Mouse (Mus musculus) hindbrain, embryonic 11.5 days (tissue): Measurements from ENCODE around the gene Diexf. TPM values are rescaled to one million over a fixed set of nuclear protein-coding genes. Genes with fewer than 3 reads are reported as not detected.

ENCODE experiments used
- ATAC-seq: fragments of 200-750 bp; cut with Nextera tagmentation; 2 replicates; pipeline ENCODE4 v1.8.0; 2017; ENCODE audit warnings: mild to moderate bottlenecking, moderate TSS enrichment, moderate library complexity; ENCODE audit not compliant: low FRiP score
- DNase-seq: peaks from one replicate; pipeline ENCODE4 v3.0.0-alpha.2; 2015; ENCODE audit warnings: low spot score
- H3K27ac ChIP-seq: fragments of 300-500 bp; sonication (generic); 2 replicates; pipeline ENCODE4 v1.5.1; 2014; ENCODE audit warnings: mild to moderate bottlenecking, low read depth, low read length
- H3K27me3 ChIP-seq: fragments of 300-500 bp; sonication (generic); 2 replicates; pipeline ENCODE4 v1.6.1; 2014; ENCODE audit warnings: mild to moderate bottlenecking, low read length, moderate library complexity, mixed read lengths; ENCODE audit not compliant: control insufficient read depth, insufficient read depth
- H3K36me3 ChIP-seq: fragments of 300-500 bp; sonication (generic); 2 replicates; pipeline ENCODE4 v1.6.1; 2014; ENCODE audit warnings: mild to moderate bottlenecking, low read length, moderate library complexity, mixed read lengths; ENCODE audit not compliant: control insufficient read depth, insufficient read depth
- H3K4me1 ChIP-seq: fragments of 300-500 bp; sonication (generic); replicated peaks from 2 replicates; pipeline ENCODE4 v1.6.1; 2014; ENCODE audit warnings: low read length, mixed read lengths; ENCODE audit not compliant: control insufficient read depth, insufficient read depth
- H3K4me2 ChIP-seq: fragments of 300-500 bp; sonication (generic); replicated peaks from 2 replicates; pipeline ENCODE4 v1.6.1; 2014; ENCODE audit warnings: mild to moderate bottlenecking, low read depth, low read length
- H3K4me3 ChIP-seq: fragments of 300-500 bp; sonication (generic); 2 replicates; pipeline ENCODE4 v1.5.1; 2014; ENCODE audit warnings: low read depth, low read length
- H3K9ac ChIP-seq: fragments of 300-500 bp; sonication (generic); 2 replicates; pipeline ENCODE4 v1.6.1; 2014; ENCODE audit warnings: low read depth, low read length
- H3K9me3 ChIP-seq: fragments of 300-500 bp; sonication (generic); 2 replicates; pipeline ENCODE4 v1.6.1; 2016; ENCODE audit warnings: low read length; ENCODE audit not compliant: control insufficient read depth
- WGBS: fragments of 180-500 bp; shearing (Covaris S2); extraction: QIAGEN DNeasy Blood & Tissue Kit; methylation state at CpG from one replicate; pipeline ENCODE4 v1.1.7; 2014; 5-methylcytosine and 5-hydroxymethylcytosine counted together
- polyA plus RNA-seq: library from polyadenylated mRNA; unstranded; fragments of >200 nt; fragmentation: Nextera tagmentation; extraction: Ambion mirVana; gene quantifications from 2 replicates; pipeline ENCODE4 v1.2.1, GENCODE M21; 2014

Diexf gene
- polyA plus RNA-seq, 1 experiment from 2014 or later, result 11.5 TPM

DNA sequence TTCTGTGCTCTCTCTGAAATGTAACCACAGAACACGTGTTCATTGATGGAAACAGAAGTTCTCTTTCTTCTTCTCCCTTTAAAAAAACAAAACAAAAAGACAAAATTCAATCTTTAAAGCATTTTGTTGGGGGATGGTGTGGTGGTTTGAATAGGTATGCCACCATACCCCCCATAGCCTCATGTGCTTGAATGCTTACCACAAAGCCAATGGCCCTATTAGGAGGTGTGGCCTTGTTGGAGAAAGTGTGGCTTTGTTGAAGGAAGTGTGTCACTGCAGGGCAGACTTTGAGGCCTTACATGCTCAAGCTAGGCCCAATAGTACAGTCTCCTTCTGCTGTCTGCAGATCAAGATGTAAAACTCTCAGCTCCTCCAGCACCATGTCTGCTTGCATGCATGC is 16.3 kb upstream of the Diexf start:
- Histone ChIP-seq H3K9ac (no peak overlapping the region), H3K4me2 (no peak overlapping the region), H3K27me3 (no peaks in the 10 kb centered on the region), H3K27ac (no peak overlapping the region), H3K9me3 (no peaks in the 10 kb centered on the region), H3K4me3 (no peak overlapping the region), H3K36me3 (no peaks in the 10 kb centered on the region), H3K4me1 (0 out of 2 replicates have a peak, but pooled peaks cover 2% of the 10 kb centered on the region)
- ATAC-seq, result no peak
- 84% methylated on average over 1 of the region's 1 CpGs for WGBS
- no peak for DNase-seq

DNA sequence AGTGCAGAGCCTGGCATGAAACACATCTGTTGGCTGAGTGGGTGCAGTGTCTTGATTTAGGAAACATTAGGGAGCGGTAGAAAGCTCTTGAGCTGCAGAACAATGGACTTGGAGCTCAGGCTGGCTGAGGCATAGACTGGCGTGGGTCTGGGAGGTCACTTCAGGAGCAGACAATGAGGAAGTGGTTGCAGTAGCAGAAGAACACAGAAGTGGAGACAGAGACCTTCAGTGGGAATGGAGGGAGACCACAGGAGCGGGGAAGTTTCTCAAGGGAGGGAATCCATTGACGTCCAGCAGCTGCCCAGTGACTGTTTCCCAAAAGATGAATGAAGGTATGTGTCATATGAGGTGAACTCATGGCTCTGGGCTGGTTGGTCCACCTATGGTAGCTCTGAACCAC is 15.0 kb upstream of the Diexf start:
- WGBS, result 81% methylated on average over 4 of the region's 4 CpGs
- H3K9me3 ChIP-seq, result no peaks in the 10 kb centered on the region

DNA sequence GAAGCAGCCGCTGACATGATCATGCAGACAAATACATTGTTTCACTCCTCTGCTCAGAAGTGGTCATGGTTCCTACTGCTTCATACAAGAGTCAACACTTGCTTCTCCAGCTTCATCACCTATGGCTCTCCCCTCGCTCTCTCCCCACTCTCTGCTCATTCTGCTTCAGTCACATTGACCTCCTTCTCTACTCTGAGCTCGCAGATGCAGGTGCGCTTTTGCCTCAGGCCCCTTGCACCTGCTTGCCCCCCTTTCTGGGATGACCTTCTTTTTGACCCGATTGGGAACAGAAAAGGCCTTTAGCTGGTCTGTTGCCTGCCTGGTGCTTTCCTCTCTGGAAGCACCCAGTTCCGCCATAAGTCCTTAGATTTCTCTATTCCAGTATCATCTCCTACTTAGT is 14.4 kb upstream of the Diexf start:
- no peak overlapping the region for H3K27ac ChIP-seq
- no peaks in the 10 kb centered on the region for H3K4me1 ChIP-seq
- H3K4me3 ChIP-seq, result no peak overlapping the region
- no peak overlapping the region for H3K4me2 ChIP-seq
- DNase-seq, result no peak
- H3K9ac ChIP-seq, result no peak overlapping the region
- H3K27me3 ChIP-seq, result no peaks in the 10 kb centered on the region
- WGBS, result 88% methylated on average over 6 of the region's 6 CpGs
- no peaks in the 10 kb centered on the region for H3K9me3 ChIP-seq
- ATAC-seq, result no peak
- no peaks in the 10 kb centered on the region for H3K36me3 ChIP-seq

More for the DNA sequence above, 15.0 kb upstream of the Diexf start:
- ATAC-seq (no peak), DNase-seq (no peak)
- Histone ChIP-seq H3K4me3 (no peak overlapping the region), H3K36me3 (no peaks in the 10 kb centered on the region), H3K27me3 (no peaks in the 10 kb centered on the region), H3K4me2 (no peak overlapping the region), H3K27ac (no peak overlapping the region), H3K4me1 (no peaks in the 10 kb centered on the region), H3K9ac (no peak overlapping the region)

DNA sequence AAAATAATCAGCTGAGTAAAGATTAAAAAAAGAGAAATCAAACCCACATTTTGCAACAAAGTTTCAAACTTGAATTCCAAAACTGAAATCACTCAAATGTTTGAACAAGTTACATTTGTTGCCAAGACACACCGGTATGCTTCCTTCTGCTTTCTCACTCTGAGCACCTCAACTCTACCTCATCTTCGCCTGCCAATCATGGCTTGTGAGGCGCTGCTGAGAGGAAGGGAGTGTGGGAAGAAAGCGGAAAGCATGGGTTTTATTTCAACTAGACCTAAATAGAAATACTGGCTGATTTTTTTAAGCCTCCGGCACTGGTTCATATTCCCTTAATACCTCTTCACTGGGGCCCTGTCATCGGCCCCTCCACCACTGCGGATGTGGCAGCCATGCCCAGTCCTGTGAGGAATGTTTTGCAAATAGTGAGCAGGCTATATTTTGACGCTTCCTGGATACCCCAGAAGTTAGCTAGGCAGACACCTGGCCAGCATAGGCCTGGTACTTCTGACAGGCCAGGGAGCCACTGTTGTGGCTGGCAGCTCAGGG is 12.5 kb upstream of the Diexf start:
- ATAC-seq (no peak), DNase-seq (no peak)
- H3K27me3 ChIP-seq, result no peaks in the 10 kb centered on the region
- H3K9me3 ChIP-seq, result no peaks in the 10 kb centered on the region
- H3K9ac ChIP-seq, result no peak overlapping the region
- H3K36me3 ChIP-seq, result no peaks in the 10 kb centered on the region
- H3K4me1 ChIP-seq, result no peaks in the 10 kb centered on the region
- 90% methylated on average over 8 of the region's 8 CpGs for WGBS
- no peak overlapping the region for H3K4me2 ChIP-seq
- no peak overlapping the region for H3K27ac ChIP-seq
- no peak overlapping the region for H3K4me3 ChIP-seq

DNA sequence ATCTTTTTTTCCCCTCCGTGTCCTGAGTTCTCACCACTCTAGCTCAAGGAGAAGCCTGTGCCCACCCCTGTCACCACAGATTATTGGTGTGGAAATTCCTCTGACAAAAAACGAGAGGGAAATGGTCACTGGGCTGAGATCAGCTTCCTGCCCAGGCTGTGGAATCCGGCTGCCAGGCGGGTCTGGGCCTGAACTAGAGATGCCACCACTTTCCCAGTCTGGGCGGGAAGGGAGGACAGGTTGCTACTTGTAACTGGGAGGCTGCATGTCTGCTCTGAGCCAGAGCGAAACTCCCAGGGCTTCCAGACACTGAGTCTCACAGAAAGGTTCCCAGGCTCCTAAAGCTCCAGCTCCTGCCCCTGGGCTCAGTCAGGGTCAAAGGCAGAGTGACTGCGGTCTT is 11.0 kb upstream of the Diexf start:
- Histone ChIP-seq H3K4me3 (no peak overlapping the region), H3K4me1 (no peaks in the 10 kb centered on the region), H3K36me3 (no peaks in the 10 kb centered on the region), H3K9ac (no peak overlapping the region), H3K27ac (no peak overlapping the region), H3K9me3 (no peaks in the 10 kb centered on the region), H3K4me2 (no peak overlapping the region), H3K27me3 (no peaks in the 10 kb centered on the region)
- ATAC-seq (no peak), DNase-seq (no peak)
- WGBS, result 77% methylated on average over 7 of the region's 7 CpGs

DNA sequence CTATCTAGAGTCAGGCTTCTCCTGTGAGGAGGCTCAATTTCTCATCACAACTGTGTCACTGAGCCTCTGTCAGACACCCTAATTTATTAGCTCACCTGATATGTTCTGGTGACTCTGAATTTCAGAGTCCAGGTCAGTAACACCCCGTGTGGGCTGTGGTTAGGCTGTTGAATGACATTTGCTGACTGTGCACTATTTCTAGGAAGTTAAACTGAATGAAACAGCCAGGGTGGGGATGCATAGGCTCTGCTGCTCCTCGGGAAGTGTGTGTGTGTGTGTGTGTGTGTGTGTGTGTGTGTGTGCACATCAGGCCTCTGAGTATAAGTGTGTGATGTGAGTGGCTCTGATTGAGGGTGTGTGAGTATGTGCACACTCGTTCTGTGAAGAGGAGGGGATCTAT is 8.6 kb upstream of the Diexf start:
- Histone ChIP-seq H3K9me3 (no peaks in the 10 kb centered on the region), H3K4me1 (no peaks in the 10 kb centered on the region), H3K9ac (no peak overlapping the region), H3K4me2 (no peak overlapping the region), H3K36me3 (no peaks in the 10 kb centered on the region), H3K4me3 (no peak overlapping the region), H3K27me3 (no peaks in the 10 kb centered on the region), H3K27ac (no peak overlapping the region)
- WGBS, result 55% methylated on average over 3 of the region's 3 CpGs
- ATAC-seq (no peak), DNase-seq (no peak)

DNA sequence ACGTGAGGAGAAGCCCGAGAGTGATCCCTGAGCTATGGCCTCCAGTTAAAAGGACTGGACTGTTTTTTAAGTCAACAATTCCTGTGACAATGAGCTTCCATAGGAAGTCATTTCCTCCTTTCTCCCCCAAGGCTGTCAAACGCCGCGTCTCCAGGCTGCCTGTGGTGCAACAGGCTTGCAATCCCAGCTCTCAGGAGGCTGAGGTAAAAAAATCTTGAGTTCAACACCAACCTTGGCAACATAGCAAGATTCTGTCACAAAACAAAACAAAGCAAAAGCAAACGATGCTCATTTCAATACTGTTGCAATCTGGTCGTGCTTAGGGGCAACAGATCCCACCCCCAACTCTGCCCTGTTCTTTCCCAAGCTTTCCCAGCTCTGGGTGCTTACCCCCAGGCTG is 8.0 kb upstream of the Diexf start:
- Histone ChIP-seq H3K4me3 (no peak overlapping the region), H3K9ac (no peak overlapping the region), H3K27me3 (no peaks in the 10 kb centered on the region), H3K4me2 (no peak overlapping the region), H3K9me3 (no peaks in the 10 kb centered on the region), H3K4me1 (no peaks in the 10 kb centered on the region), H3K27ac (no peak overlapping the region), H3K36me3 (no peaks in the 10 kb centered on the region)
- no peak for DNase-seq
- ATAC-seq, result no peak
- 49% methylated on average over 7 of the region's 7 CpGs for WGBS

DNA sequence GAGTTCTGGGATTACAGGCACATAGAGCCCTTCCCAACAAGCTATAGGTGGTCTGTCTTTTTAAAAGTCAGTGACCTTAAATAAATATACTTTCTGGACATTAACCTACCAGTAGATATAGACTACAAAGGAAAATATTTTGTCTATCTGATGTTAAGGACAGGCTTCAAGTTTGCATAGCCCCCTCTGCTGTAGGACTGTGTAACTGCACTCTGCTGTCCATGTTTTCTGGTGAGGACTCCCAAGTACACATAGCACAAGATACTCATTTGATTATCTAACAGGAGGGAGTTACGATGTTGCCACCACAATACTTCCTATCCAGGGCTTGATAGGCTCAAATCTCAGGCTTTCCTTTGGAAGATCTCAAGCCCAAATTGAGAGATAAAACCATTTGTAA is 3.7 kb upstream of the Diexf start:
- ATAC-seq (no peak), DNase-seq (no peak)
- Histone ChIP-seq H3K27me3 (no peaks in the 10 kb centered on the region), H3K4me2 (no peak overlapping the region), H3K27ac (no peak overlapping the region), H3K4me3 (no peak overlapping the region), H3K4me1 (no peaks in the 10 kb centered on the region; the same call in 1 of the 2 replicates), H3K36me3 (no peaks in the 10 kb centered on the region), H3K9ac (no peak overlapping the region), H3K9me3 (no peaks in the 10 kb centered on the region)
- WGBS, result 85% methylated on average over 1 of the region's 1 CpGs

DNA sequence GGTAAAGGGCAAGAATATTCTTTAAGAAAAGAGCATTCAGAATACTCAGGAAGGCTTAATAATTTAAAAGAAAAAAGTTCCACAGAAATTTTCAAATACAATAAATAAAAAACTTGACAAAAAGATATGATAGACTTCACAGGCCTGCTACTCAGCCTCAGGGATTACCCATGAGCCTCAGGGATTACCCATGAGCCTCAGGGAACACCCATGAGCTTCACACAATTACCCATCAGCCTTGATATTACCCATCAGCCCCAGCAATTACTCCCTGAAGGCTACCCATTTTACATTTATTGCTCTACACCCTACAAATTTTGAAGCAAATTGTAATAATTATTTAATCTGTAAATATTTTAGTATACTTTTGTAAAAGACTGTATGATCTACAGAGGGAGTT is 2.3 kb upstream of the Diexf start:
- no peak overlapping the region for H3K27ac ChIP-seq
- no peaks in the 10 kb centered on the region for H3K27me3 ChIP-seq
- H3K9ac ChIP-seq, result no peak overlapping the region
- no peak overlapping the region for H3K4me2 ChIP-seq
- H3K36me3 ChIP-seq, result no peaks in the 10 kb centered on the region
- no peaks in the 10 kb centered on the region; the same call in 1 of the 2 replicates for H3K4me1 ChIP-seq
- DNase-seq, result no peak
- H3K9me3 ChIP-seq, result no peaks in the 10 kb centered on the region
- no peak for ATAC-seq
- no peak overlapping the region for H3K4me3 ChIP-seq
